Mouse (Mus musculus): ENCODE data around the gene Miga2.

DNA sequence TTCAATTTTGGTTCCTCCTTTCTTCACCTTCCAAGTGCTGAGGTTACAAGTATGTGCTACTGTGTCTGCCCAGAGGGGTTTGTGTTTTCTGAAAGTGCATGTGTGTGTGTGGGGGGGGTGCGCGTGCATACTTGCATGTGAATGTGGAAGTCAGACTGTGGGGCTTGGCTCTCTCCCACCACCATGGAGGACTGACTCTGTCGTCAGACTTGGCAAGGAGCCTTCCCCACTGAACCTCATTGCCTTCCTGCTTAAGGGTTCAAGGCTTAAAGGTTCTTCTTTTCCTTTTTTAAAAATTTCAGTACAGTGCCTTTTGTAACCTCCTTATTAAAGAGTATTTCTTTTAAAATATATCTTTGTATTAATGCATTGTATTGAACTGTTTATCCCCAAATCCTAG lies 35.2 kb upstream of the Miga2 start:
- no peak for TF ChIP-seq POLR2A (IDR thresholded peaks at IDR 0.05; ENCODE audit: low read depth, low read length)
- TF ChIP-seq CTCF (IDR thresholded peaks at IDR 0.05; ENCODE audit: extremely low read depth, insufficient read depth, insufficient read length, insufficient replicate concordance), result no peak

Data from spleen, adult 2 months (tissue).